Mouse (Mus musculus) layer of hippocampus, postnatal 25 days (tissue): ENCODE measurements around the gene Pih1d2. TPM values are rescaled to one million over a fixed set of nuclear protein-coding genes. Genes with fewer than 3 reads are reported as not detected.

Experiments
- DNase-seq, 2 experiments: peaks; one replicate each; pipeline ENCODE4 v3.0.0; 2022; ENCODE audit warnings: mixed read lengths in 2 of 2, low spot score in 1 of 2; ENCODE audit errors: extremely low spot score in 1 of 2
- total RNA-seq, 2 experiments: library from RNA; stranded (reverse); gene quantifications; 2 replicates each; pipeline ENCODE4 v1.2.3; 2021

Gene Pih1d2
- 1 to 10 TPM; 3.3 to 3.4 TPM for total RNA-seq

DNA sequence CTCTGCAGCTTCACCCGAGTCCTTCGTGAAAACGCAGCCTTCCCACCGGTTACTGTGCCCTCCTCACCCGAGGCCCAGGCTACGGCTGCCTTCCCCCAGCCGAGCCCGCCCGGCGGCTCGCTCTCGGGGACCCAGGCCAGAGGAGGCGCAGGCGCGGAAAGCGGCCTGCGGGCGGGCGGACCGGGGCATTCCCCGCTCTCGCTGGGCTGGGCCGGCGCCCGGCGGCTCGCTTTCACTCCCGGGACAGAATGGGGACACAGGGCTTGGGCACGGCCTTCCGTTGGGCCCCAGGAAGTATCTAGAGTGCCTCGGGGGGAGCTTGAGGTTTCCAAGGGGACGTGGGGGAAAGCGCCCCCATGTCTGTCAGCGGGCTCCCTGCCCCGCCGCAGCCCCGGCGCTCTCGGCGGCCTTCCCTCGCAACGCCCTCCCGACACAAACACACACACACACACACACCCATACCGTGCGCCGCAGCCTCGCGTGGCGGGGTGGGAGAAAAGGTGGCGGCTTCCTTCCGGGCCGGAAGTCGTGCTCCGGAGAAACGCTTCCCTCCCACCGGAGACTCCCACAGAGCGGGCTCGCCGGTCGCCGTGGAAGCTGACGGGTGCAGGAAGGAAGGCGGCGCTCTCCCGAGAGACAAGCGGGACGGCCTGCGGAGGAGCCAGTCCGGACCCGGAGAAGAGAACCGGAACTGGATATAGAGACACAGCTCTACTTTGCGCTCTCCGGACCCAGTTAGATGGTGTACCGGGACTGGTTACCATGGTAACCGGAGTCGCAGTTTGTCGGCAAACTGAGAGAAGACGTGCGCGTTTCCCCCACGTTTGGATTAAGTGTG lies at the start of gene Pih1d2, which contains the start of gene Nkapd1:
Gene Pih1d2, plus strand, starts transcription at position 556 of the 838 bp plus-strand sequence.
Gene Nkapd1, minus strand, starts transcription at position 699 of the 838 bp plus-strand sequence.
- DNase-seq: peak; percentile 86 to 91

DNA sequence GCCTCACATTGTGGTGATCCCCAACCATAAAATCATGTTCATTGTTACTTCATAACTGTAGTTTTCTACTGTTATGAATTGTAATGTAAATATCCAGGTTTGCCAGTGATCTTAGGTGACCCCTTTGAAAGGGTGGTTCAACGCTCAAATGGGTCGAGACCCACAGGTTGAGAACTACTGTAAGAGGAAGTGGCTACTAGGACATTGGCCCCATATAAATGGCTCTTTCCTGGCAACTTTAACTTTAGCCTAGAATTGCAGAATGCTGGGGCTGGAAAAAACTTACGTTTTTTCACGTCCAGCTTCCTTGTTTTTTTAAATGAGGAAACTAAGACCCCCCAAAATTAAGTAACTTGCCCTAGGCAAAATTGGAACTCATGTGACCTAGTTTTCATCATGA lies 49.7 kb upstream of the Pih1d2 start:
- no peak for DNase-seq

DNA sequence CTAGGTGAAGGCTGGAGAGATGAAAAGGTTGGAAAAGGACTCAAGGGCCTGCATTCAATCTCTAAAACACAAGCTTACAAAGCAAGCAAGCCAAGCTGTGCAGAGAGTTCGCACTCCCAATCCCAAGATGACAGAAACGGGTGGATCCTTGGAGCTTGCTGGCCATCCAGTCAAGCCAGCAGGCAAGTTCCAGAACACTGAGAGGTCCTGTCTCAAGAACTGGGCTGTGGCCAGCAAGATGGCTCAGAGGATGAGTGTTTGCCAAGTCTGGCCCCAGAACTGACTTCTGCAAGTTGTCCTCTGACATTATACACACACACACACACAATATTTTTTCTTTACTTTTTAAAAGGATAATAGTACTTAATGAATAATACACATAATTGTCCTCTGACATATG lies 49.2 kb upstream of the Pih1d2 start:
- DNase-seq: no peak

DNA sequence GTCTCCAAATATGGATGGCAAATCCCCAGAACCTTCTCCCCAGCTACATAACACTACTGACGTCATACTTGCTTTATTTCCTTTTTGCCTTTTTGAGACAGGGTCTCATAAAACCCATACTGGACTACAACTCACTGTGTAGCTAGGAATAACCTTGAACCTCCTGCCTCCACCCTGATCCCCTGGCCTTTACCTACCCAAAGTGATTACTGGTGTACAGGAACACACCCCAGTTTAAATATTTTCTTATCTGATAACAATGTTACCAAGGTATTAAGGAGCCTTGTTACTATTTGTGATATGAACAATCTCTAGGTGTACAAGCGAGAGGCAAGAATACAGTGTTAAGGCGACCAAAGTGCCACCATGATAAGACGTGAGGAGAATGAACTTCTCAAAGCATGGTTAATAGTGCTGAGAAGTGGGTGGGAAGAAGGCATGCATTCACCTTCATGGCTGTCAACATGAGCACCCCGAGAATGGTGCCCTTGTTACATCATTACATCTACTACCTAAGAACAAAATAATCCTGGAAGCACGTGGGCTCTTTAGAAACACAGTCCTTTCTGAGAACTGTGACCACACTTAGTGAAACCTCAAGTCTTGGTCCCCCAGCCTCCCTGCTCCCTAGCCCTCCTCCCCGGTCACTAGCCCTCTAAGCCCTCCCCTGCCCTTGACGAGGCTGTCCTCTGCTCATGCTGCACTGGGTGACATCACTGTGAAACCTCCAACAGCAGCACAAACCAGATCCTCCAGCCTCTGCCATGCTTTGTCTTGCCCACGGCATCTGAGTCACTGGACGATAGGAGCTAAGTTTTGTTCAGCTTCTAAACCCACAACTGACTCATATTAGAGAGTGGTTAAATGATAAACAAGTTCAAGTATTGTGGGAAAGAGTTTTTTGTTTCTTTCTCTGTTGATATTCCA lies 47.3 kb upstream of the Pih1d2 start:
- DNase-seq: no peak

DNA sequence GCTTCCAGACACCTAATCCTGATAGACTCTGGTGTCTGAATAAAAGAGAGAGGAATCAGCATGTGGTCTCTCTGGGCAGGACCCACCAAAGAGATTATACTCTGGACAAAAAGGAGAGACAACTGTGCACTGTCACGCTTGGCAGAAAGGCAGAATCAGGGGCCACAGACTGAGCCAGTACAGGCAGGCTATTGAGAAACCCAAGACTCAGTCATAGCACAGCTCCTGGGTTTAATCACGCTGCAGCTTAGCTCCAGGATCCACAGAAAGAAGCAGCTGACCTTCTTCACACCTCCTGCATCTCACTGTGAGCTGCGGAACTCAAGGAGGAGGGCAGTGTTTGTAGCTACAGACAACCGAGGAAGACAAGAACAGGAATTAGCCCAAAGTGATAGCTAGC lies 36.8 kb upstream of the Pih1d2 start:
- DNase-seq: no peak

DNA sequence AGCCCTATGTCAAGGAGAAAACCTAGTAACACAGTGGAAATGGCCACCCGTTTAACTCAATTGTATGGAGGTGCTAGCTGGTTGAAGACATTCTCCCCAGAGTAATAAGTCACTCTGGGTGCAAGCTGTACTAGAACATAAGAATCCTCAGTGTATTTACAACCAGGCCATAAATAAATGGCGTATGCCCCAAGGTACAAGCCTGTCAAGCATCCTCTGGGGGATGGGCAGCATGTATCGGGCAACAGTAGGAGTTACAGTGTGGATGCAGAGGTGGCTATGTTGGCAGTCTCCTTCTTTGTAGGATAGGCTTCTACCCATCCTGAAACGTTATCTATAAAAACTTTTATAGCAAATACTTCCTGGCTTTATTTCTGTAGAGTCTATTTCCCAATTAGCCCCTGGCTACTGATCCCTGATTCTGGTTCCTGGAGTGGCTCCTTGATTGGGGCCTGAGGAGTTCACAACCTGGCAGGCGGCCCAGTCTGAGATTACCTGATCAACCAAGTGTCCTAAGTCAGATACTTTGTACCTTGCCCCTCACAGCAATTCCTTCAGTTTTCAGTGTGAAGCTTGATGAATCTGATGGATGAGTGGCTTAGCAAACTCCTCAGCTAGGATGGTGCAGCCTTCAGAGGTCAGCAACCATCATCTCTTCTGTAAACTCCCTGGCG lies 31.8 kb upstream of the Pih1d2 start:
- no peak for DNase-seq

DNA sequence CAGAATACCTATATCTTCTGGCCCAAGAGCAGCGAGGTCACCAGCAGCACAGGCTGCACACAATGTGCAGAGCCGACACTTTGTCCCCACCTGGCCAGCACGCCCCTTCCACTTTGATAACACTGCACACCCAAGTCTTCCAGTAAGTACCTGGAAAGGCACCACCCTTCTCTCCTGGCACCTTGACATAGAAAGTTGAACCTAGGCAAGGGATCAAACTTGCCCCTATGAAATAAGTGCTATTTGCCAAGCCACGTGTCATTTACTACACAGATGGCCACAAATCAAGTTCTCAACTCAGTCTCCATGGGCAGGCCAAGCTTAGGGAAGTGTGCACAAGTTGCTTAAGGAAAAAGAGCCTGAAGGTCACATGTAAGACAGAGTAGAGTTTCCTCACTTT lies 30.2 kb upstream of the Pih1d2 start:
- no peak for DNase-seq

DNA sequence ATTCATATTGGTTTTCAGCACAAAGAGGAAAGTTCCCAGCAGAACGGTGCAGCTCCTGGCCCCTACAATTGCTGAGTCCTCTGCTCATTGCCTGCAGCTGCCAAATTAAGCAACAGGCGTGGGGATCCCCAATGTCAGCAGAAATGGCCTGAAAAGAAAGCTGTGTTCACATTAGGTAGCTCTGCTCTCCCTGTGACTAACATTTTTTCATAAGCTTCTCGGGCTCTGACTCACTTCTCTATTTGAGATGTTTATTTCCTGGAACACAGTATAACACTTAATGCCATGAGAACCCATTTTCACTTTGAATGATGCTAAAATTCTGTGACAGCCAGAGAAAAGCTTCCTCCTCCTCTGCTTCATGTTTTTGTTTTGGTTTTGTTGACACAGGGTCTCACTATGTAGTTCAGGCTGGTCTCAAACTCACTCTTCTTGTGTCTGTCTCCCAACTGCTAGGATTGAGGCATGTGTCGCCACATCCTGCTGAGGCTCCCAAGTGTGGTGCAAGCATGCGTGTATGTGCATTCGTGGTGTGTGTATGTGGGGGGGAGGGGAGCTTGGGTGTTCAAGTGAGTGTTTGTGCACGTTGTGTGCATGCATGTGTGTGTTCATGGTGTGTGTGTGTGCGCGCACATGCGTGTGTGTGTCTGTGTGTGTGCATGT lies 26.1 kb upstream of the Pih1d2 start:
- DNase-seq: no peak

DNA sequence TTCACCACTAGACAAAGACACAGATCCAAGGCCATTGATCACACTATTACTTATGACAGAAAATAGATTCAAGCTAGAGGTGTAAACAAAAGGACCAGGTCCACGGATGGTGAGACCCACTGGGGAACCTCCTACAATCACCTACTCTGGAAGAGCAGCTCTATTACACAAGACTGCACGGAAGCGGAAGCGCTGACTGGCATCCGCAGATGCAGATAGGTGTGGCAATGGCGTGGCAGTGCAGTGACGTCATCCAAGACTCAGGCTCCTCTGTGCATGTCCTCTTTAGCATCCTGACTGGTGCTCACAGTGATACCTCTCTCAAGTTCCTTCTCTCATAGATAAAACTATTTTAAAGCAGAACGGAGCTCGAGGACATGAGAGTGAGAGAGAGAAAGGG lies 24.2 kb upstream of the Pih1d2 start:
- no peak for DNase-seq

DNA sequence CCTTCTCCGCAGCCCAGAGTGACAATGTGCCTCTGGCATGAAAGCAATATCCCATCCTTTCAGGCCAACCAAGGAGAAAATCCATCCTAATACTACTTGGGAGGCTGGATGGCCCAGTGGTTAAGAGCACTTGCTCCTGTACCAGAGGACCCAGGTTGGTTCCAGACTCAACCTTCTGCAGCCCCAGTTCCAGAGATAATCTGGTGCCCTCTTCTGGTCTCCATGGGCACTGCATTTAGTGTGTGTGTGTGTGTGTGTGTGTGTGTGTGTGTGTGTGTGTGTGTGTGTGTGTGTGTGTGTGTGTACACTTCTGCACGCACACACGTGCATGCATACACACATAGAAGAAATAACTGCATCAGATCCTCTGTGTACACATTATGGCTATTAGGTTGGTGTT lies 23.6 kb upstream of the Pih1d2 start:
- peak in 1 of 2 experiments; percentile 27 for DNase-seq

DNA sequence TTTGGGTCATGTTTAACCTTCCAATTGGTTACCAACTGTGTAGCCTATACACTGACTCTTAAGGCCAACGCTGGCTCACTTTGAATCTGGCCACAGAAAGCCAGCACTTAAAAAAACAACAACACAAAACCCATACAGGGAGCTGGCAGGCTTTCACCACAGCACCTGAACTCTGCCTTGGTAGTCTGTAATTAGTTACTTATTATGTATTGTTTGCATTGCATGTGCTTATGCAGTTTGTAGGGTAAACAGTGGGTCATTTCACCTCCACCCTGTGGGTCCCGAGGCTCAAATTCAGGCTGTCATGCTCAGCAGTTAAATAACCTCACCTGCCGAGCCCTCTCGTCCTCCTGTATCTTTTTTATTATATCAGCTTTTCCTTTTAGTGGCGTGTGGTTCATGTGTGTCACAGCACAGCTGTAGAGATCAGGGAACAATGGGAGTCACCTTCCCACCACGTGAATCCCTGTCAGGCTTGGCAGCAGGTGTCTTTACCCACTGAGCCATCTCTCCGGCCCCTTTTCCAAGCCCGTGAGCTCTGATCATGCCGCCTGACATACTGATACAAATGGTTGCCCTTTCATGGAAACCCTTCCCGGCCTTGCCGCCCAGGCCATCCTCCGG lies 22.2 kb upstream of the Pih1d2 start:
- no peak for DNase-seq

DNA sequence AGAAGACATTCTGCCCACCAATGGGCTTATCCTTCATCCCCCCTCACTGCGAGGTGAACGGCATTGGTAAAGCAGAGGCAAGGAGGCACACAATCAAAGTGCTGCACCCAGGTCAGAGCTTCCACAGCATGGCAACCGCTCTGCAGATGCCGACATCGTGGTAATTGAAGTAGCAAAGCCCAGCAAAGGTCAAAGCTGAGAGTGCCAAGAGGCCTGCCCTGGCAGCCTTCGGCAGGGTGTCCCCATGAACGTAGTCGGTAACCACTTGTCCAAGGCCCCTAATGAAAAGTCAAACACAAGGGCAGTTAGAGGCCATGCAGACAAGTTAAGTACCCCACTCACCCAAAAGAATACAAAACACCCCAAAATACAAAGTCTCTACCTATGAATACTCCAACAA lies 20.1 kb upstream of the Pih1d2 start:
- no peak for DNase-seq

DNA sequence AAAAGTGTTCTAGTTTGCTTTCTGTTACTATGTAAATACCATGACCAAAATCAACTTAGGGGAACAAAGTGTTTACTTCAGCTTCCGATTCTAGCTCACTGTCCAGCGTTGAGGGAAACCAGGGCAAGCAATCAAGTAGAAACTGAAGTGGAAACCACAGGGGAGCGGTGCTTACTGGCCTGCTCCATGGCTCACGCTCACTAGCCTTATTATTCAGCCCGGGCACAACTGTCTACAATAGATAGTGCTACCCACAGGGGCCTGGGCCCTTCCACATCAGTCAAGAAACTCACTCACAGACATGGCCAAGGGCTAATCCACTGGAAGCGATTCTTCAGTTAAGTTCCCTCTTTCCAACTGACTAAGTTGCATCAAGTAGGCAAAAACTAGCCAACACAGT lies 15.6 kb upstream of the Pih1d2 start:
- DNase-seq: no peak

DNA sequence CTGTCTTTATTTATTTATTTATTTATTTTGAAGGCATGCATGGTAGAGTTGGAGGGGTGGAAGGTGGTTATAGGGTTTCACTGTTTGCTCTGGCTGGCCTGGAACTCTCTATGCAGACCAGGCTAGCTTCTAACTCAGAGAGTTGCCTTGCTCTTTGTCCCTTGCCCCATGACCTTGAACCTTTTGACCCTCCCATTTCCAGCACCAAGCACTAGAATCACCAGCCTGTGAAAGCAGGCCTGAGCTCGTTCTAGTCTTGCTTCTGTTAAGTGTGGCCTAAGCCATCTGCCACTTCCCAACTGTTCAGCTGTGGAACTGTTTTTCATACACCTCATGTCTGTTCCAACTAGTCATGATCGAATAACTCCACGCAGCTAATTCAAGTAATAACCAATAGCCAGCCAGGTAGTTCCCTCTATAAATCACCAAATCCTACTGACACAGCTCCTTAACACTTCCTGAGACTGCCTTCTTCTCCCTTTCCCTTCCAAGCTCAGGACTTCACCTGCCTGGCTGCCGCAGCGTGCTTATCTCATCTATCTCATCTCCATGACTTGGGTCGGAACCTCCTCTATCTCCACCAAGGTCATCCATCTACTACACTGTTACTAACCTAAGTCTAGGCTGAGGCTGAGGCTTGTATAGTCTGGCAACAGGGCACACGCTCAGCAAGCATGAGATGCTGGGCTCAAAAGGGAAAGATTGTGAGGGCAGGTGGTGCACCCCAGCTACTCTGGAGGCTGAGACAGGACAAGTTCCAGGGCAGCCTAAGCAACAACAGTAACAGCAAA lies 14.9 kb upstream of the Pih1d2 start:
- no peak for DNase-seq

DNA sequence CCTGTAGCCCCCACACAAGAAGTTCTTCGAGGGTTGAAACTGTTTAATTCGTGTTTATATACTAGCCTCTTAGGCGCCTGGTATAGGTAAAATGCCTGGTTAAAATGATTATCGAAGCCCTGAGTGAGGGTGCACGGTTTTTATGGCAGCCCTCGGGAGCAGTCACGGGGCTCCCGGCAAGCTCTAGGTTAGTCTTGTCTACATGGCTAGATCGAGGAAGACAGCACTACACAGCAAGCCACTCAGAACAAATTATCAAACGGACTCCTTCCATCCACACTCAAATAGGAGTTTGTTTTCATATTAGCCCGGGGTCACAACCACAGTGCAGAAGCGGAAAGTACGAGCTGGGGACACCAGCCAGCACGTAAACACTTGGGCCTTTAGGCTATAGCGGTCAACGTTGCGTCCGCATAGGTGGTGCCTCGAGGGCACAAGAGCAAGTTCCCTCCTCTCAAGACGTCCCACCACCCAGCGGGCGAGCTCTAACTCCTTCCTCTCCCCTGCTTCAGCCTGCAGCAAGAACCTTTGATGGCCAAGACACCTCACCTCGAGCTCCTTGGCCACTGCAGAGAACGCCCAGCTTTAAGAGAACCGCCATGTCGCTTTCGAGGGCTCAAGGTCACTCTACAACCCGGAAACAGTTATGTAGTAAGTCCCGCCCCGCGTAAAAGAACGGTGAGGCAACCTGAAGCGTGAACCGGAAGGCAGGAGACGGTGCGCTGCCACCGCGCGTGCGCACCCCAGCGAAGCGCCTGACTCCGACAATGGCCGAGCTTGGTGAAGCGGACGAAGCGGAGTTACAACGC lies 13.7 kb upstream of the Pih1d2 start, which contains the start of the genes Sdhd and Timm8b:
Gene Sdhd, minus strand, starts transcription at position 624 of the 809 bp plus-strand sequence.
Gene Timm8b, plus strand, starts transcription at position 722 of the 809 bp plus-strand sequence.
- DNase-seq: peak; percentile 84

DNA sequence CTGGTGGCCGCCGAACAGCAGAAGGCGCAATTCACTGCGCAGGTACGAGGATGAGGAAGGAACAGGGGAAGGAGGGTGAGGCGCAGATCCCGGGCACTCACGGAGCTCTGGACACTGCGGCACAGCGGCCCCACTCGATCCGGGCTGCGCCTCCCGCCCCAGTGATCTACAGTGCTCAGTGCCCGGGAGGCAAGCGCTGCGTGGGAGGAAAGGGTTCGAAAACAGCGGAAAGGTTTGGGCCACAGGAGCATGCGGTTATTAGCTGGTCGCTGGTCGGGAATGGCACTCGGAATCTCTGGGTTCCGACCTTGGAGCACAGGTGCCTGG lies 13.2 kb upstream of the Pih1d2 start:
- no peak for DNase-seq

DNA sequence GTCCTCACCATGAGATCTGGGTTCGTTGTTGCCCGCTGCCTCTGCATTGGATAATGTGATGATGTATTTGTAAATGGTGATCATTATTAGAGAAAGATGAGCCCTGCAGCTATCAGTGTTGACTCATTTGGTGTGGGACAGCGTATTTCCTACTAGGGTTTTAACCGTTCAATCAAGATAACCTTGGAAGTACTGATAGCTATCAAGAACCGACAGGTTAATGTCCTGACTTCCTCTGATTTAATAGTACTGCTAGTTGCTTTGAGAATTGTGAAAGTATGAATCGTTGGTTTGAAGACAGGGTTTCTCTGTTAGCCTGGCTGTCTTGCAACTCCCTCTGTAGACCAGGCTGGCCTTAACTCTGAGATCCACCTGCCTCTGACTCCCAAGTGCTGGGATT lies 12.8 kb upstream of the Pih1d2 start:
- no peak for DNase-seq

DNA sequence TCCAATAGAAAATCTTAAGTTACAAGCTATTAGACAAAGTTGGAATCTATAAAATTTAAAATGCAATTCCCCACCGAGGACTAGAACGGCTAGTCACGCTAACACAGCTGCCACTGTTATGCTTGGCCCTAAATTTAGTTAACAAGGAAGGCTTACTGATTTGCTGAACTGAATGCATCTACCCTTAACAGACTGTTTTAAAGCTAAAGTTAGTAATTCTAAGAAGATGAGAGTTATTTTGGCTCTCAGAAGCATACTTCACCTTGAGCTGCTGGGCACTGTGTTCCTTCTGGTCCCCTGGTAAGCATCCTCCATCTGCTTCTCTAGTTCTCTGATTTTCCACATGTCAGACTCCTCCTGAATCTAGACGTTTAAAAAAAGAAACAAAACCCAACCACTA lies 5.0 kb upstream of the Pih1d2 start:
- no peak for DNase-seq
